Mouse (Mus musculus): Measurements from ENCODE around the gene Fam76b.

- TF ChIP-seq CTCF (IDR thresholded peaks at IDR 0.05; ENCODE audit: low read depth): no peak
- TF ChIP-seq EP300 (IDR thresholded peaks at IDR 0.05; ENCODE audit: low read depth): no peak
These were observed 7.7 kb downstream of the Fam76b start for GRCm38 (mm10) chr9:13835256-13835655.

All from liver, embryonic 14.5 days (tissue).